Mouse (Mus musculus): ENCODE measurements around the gene Gm40193.
A peak's percentile ranks its signal among the peaks of the same experiment; 100 is the strongest.
"Not testable (repeated sequence)": the region's sequence is repeated elsewhere in the genome, so short reads cannot be mapped to it uniquely, and the experiment has no call there.

Gm40193 gene

DNA sequence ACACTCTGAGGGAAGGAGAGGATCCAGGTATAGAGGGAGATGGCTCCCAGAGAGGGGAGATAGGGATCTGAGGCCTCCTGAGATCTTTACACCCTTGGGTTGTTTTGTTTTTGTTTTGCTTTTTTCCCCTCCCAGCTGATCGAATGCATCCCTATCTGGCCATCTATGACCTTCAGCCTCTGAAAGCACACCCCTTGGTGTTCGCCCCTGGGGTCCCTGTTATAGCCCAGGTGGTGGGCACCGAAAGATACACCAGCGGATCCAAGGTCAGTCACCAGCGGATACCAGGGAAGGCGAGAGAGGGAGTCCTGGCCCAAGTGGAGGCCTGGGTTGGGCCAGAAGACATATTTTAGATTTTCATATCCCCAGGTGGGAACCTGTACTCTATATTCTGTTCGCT is 8.2 kb upstream of the Gm40193 start:
- DNase-seq (ENCODE audit: low read depth), result no peak

DNA sequence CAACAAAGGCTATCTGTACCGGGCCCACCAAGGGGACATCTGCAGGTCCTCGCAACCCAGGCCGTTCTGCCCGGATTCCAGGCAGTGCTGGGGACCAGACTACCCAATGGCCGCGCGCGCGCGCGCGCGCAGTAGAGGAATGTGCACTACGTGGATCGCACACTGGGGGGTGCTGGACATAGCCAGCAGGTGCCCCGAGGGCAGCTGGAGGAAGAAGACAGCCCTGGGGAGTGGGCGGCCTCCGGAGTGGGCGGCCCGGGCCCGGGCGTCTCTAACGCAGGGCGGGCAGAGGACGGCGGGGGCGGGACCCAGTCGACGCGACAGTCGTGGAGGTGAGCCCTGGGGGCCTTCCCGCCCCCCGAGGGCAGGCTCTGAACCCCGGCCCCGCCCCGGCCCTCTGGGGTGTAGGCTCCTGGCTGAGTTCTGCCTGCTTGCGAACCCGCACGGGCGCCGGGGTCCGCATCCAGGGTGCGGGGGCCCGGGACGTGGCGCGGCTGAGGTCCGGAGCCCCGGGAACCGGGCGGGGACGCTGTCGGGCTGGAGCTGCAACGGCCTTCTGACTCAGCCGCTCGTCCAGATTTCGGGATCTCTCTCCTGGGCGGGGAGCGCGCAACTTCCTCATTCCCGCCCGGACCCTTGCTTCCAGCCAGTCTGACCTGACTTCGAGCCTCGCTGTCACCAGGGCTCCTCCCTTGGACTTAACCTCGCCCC is 7.3 kb upstream of the Gm40193 start, which contains the start of gene Pld2:
TSS of gene Pld2 (plus strand) at position 188 of the 711 bp plus-strand sequence.
- DNase-seq (ENCODE audit: low read depth), result peak; percentile 67

GRCm38 (mm10) chr11:70539423-70539822 is 6.7 kb upstream of the Gm40193 start:
- no peak for DNase-seq (ENCODE audit: low read depth)

GRCm38 (mm10) chr11:70531065-70531464 is 1.7 kb downstream of the Gm40193 start:
- not testable (repeated sequence) for DNase-seq (ENCODE audit: low read depth)

GRCm38 (mm10) chr11:70528610-70529009 is 4.1 kb downstream of the Gm40193 start:
- DNase-seq (ENCODE audit: low read depth), result no peak

GRCm38 (mm10) chr11:70526211-70526610 is 6.5 kb downstream of the Gm40193 start:
- no peak for DNase-seq (ENCODE audit: low read depth)

- DNase-seq (ENCODE audit: low read depth), result no peak
Measured at GRCm38 (mm10) chr11:70525726-70526125, 7.0 kb downstream of the Gm40193 start.

GRCm38 (mm10) chr11:70525184-70525678 is 7.5 kb downstream of the Gm40193 start, which contains the start of gene Psmb6:
Psmb6 (plus strand) TSS chr11:70525367.
- DNase-seq (ENCODE audit: low read depth), result peak; percentile 94

DNA sequence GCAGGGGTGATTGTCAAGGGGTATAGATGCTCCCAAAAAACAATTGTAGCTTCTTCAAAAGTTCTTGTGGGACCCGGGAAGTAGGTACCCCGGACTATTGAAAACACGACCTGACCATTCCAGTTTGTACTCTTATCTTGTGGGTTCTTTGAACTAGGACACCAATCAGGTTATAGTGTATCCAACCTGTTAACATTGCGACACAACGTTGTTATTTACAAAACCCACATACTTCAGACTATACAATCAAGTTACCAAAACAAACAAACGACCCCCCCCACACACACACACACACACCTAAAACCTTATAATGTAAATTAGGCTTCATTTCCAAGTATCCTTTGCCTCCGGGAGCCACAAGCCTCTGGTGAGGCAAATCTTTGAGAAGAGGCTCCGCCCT is 8.0 kb downstream of the Gm40193 start:
- DNase-seq (ENCODE audit: low read depth), result no peak

DNA sequence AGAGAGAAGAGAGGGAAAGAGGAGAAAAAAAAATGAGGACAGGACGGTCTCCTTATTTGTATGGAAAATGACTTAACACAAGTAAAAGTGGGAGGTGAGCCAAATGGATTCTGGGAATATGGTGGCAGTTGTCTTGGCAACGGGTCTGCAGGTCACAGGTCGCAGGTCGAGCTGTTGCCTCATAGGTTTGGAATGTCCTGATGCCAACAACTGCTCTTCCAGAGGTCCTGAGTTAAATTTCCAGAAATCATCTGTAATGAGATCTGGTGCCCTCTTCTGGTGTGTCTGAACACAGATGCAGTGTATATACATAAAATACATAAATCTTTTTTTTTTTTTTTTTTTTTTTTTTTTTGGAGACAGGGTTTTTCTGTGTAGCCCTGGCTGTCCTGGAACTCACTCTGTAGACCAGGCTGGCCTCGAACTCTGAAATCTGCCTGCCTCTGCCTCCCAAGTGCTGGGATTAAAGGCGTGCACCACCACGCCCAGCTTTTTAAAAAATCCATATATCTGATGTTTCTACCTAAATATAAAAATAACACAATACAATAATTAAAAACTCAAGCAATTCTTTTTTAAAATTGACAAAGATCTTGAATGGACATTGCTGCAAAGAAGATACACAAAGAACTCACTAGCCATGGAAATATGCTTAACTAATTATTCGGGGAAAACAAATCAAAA is 9.3 kb downstream of the Gm40193 start:
- not testable (repeated sequence) for DNase-seq (ENCODE audit: low read depth)

DNA sequence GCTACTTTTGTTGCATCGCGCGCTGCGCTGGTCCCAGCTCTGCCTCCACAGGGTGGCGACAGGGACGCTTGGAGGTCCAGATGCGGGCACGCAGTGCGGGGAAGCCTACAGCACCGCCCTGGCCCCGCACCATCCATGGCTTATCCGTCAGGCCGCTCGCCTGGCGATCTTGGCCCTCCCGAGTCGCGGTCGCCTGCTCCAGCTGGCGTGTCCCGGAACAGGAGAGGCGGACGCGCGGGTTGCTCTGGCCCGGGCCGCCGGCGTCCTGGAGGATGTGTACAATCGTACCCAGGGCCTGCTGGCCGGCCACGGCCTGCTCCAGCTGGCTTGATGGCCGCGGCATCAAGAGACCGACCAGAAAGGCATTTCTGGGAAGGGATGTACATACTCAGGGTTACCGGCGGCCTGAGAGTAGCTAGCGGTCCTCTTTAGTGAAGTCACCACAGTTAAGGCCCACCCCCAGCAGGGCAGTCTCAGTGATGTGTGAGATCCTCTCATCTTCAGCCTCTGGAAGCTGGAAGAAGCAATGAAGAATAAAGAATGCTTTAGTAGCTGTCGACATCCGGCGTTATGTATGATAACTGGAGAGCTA is 12.5 kb downstream of the Gm40193 start:
- DNase-seq (ENCODE audit: low read depth), result no peak

DNA sequence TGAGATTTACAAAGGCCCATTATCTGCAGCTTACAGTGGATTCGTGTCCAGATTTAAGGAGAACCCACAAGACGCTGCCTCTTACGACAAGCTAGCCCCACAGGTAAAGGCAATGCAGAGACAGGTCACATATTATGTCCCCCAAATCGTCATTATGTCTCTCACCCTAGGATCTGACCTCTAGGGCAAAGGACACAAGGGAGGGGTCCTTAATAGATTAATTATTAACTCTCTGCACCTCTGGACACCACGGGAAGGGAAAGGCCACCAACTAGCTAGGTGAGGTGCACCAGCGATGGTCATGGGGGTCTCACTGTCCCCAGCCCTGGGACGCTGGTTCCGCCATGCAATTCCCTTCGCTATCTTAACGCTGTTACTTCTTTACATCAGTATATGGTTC is 13.8 kb downstream of the Gm40193 start, which contains the start of gene Gltpd2:
TSS of gene Gltpd2 (plus strand) at position 274 of the 400 bp plus-strand sequence.
- DNase-seq (ENCODE audit: low read depth), result no peak

DNA sequence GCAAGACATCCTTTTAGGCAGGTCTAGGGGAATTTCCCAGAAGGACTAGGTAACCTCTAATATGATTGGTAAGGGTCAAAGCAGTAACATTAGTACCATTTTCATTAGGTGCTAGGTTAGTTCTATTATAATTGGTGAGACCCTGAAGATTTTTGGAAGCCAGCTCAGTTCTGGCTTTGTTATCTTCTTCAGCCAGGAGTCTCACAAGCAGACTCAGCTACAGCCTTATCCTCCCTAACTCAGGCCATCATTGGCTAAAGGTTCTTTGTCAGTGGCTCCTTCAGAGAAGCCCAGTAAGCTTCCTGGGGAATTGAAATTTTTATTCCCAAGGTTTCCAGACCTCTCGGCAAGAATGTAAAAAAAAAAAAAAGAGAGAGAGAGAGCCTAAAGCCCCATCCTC is 14.3 kb downstream of the Gm40193 start:
- DNase-seq (ENCODE audit: low read depth), result no peak

DNA sequence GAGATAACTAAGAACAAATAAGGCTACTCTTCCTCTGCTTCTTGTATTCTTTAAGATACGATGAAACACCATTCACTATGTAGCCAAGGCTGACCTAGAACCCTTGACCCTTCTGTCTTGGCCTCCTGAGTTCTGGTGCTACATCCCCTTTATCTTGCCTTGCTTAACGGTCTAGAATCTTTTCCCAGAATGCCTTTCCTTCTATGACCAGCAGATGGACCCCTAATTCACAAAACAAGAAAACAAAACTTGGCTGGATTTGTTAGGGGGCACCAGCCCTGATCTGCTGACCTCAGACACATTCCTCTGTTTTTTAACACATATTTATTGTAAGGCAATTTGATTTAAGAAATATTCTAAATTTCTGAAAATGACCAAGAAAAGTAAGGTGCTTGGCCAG is 16.4 kb downstream of the Gm40193 start:
- no peak for DNase-seq (ENCODE audit: low read depth)

GRCm38 (mm10) chr11:70514288-70514687 is 18.5 kb downstream of the Gm40193 start, which contains the start of gene Vmo1:
Vmo1 (minus strand) TSS chr11:70514616.
- DNase-seq (ENCODE audit: low read depth), result no peak

DNA sequence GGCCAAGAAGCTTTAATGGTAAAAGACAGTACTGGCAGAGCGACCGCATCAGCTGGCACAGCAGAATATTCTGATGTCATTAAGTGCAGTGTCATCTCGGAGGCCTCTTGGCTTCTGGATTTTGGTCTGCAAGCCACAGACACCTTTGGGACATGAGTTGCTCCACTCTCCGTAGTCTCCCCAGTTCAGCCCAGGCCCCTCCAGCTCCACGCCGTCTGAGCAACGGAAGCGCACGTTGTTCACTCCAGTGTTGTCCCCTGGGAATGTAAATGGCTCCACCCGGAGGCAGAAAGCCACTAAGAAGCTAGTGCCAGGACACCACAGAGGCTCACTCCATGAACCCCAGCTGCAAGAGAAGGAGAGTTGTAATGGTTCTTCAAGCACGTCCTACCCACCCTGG is 19.2 kb downstream of the Gm40193 start:
- no peak for DNase-seq (ENCODE audit: low read depth)

DNA sequence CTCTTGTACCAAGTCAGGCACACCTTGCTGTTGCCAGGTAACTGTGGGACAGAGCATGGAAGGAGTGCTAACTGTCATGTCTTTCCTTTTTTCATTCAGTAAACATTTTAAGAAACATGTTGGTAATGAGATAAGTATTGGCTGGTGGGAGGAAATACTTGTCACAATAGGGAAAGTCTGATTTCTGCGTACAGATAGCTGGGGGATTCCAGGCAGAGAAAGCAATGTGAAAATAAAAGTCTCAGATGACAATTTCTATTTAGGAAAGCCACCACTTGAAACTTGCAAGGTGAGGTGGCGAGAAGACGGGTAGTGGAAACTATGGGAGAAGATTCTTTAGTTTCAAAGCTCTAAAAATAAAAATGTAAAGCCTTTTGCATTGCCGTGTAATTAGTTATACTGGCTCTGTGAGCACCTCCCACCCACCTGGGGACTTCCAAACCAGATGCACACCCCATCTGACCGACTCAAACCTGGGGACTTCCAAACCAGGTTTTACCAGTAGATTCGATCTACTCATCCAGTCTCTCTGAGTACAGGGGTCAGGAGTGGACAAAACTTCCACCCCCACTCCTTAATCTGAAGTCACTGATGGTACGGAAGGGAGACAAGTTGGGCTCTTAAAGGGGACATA is 19.9 kb downstream of the Gm40193 start:
- DNase-seq (ENCODE audit: low read depth), result no peak

DNA sequence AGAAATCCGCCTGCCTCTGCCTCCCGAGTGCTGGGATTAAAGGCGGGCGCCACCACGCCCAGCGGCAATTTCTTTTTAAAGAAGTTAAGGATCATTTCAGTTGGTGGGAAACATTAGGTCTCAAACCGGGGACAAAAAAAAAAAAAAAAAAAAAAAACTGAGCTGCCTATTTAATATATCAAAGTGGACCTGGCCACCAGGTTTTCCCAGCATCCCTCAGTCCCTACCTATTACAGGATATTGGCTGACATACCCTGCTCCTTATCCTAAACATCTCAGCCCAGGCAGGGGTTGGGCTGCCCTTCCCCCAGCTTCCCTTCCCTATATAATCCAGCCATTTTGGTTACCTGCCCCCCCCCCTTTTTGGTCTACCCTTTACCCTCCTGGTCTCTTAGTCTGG is 20.9 kb downstream of the Gm40193 start:
- DNase-seq (ENCODE audit: low read depth), result no peak

GRCm38 (mm10) chr11:70511242-70511641 is 21.5 kb downstream of the Gm40193 start:
- DNase-seq (ENCODE audit: low read depth), result no peak

- no peak for DNase-seq (ENCODE audit: low read depth)
Measured at GRCm38 (mm10) chr11:70509753-70510564, 22.8 kb downstream of the Gm40193 start.

DNA sequence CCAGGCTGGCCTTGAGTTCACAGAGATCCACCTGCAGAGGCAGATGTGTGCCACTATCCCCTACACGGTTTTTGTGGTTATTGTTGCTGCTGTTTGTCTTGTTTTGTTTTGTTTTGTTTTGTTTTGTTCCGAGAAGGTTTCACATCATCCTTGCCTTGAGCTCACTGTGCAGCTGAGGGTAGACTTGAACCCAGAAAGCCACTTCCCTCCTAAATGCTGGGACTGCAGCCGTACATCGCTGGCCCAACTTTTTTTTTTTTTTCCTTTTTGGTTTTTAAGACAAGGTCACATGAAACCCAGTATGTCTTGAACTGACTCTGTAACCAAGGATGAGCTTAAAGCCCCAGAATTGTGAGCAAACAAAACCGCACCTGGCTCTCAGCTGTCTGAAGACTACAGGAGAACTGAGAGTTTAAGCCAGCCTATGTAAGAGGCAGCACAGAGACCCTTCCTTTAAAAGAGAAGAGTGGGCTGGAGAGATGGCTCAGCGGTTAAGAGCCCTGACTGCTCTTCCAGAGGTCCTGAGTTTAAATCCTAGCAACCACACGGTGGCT is 25.7 kb downstream of the Gm40193 start:
- no peak for DNase-seq (ENCODE audit: low read depth)
